Mouse (Mus musculus) midbrain, embryonic 13.5 days (tissue): Measurements from ENCODE around the gene Cgn. TPM values are rescaled to one million over a fixed set of nuclear protein-coding genes. Genes with fewer than 3 reads are reported as not detected.

ENCODE experiments used
- ATAC-seq: fragments of 200-750 bp; cut with Nextera tagmentation; 2 replicates; pipeline ENCODE4 v1.8.0; 2017; ENCODE audit warnings: mild to moderate bottlenecking, moderate TSS enrichment, moderate library complexity
- H3K27ac ChIP-seq: fragments of 300-500 bp; sonication (generic); 2 replicates; pipeline ENCODE4 v1.5.1; 2015; ENCODE audit warnings: inconsistent platforms, mild to moderate bottlenecking, moderate library complexity
- H3K27me3 ChIP-seq: fragments of 300-500 bp; sonication (generic); 2 replicates; pipeline ENCODE4 v1.6.1; 2015; ENCODE audit warnings: mild to moderate bottlenecking, inconsistent platforms
- H3K36me3 ChIP-seq: fragments of 300-500 bp; sonication (generic); 2 replicates; pipeline ENCODE4 v1.6.1; 2015; ENCODE audit warnings: mild to moderate bottlenecking, inconsistent platforms
- H3K4me1 ChIP-seq: fragments of 300-500 bp; sonication (generic); replicated peaks from 2 replicates; pipeline ENCODE4 v1.6.1; 2015; ENCODE audit warnings: inconsistent platforms
- H3K4me2 ChIP-seq: fragments of 300-500 bp; sonication (generic); replicated peaks from 2 replicates; pipeline ENCODE4 v1.6.1; 2015; ENCODE audit warnings: moderate library complexity, mild to moderate bottlenecking, inconsistent platforms
- H3K4me3 ChIP-seq: fragments of 300-500 bp; sonication (generic); replicated peaks from 2 replicates; pipeline ENCODE4 v1.5.1; 2015; ENCODE audit warnings: mild to moderate bottlenecking, inconsistent platforms
- H3K9ac ChIP-seq: fragments of 300-500 bp; sonication (generic); replicated peaks from 2 replicates; pipeline ENCODE4 v1.6.1; 2015; ENCODE audit warnings: mild to moderate bottlenecking, inconsistent platforms
- H3K9me3 ChIP-seq: fragments of 300-500 bp; sonication (generic); 2 replicates; pipeline ENCODE4 v1.6.1; 2016; ENCODE audit warnings: mild to moderate bottlenecking, inconsistent platforms
- WGBS: fragments of 180-500 bp; shearing (Covaris S2); methylation state at CpG from one replicate; pipeline ENCODE4 v1.1.7; 2015; 5-methylcytosine and 5-hydroxymethylcytosine counted together
- polyA plus RNA-seq: library from polyadenylated mRNA; unstranded; fragments of >200 nt; fragmentation: Nextera tagmentation; extraction: Ambion mirVana; gene quantifications from 2 replicates; pipeline ENCODE4 v1.2.1, GENCODE M21; 2015

Cgn gene
- polyA plus RNA-seq, result 5.3 and 6.0 TPM in 2 replicates

GRCm38 (mm10) chr3:94786367-94786835 is at the start of gene Cgn:
TSS of gene Cgn (minus strand) at chr3:94786492.
- H3K36me3 ChIP-seq, result no peaks in the 10 kb centered on the region
- H3K9me3 ChIP-seq, result no peaks in the 10 kb centered on the region
- H3K4me1 ChIP-seq, result peaks cover 21% of the 10 kb centered on the region
- H3K9ac ChIP-seq, result peak within 1 kb of the TSS; percentile 76
- H3K27me3 ChIP-seq, result peaks cover 6% of the 10 kb centered on the region; the same call in 1 of the 2 replicates
- peak within 1 kb of the TSS; percentile 88 for H3K4me2 ChIP-seq
- peak; percentile 96 for ATAC-seq
- peak within 1 kb of the TSS; percentile 87 for H3K27ac ChIP-seq
- under 1% methylated on average over 35 of the region's 35 CpGs for WGBS
- peak within 1 kb of the TSS; percentile 56 for H3K4me3 ChIP-seq

GRCm38 (mm10) chr3:94835396-94835795 is 49.1 kb upstream of the Cgn start:
- Histone ChIP-seq H3K27me3 (no peaks in the 10 kb centered on the region), H3K4me2 (no peak overlapping the region), H3K9ac (no peak overlapping the region), H3K4me3 (no peak overlapping the region), H3K36me3 (no peaks in the 10 kb centered on the region), H3K9me3 (no peaks in the 10 kb centered on the region), H3K27ac (no peak overlapping the region), H3K4me1 (peaks cover 23% of the 10 kb centered on the region)
- no peak for ATAC-seq
- 87% methylated on average over 3 of the region's 3 CpGs for WGBS

GRCm38 (mm10) chr3:94833358-94833757 is 47.1 kb upstream of the Cgn start:
- H3K4me1 ChIP-seq, result peaks cover 5% of the 10 kb centered on the region
- no peak overlapping the region for H3K4me3 ChIP-seq
- H3K27ac ChIP-seq, result no peak overlapping the region
- no peaks in the 10 kb centered on the region for H3K27me3 ChIP-seq
- H3K9ac ChIP-seq, result no peak overlapping the region
- no peak overlapping the region for H3K4me2 ChIP-seq
- ATAC-seq, result no peak
- H3K9me3 ChIP-seq, result no peaks in the 10 kb centered on the region
- H3K36me3 ChIP-seq, result no peaks in the 10 kb centered on the region

- Histone ChIP-seq H3K4me3 (no peak overlapping the region), H3K36me3 (no peaks in the 10 kb centered on the region), H3K9me3 (no peaks in the 10 kb centered on the region), H3K27me3 (no peaks in the 10 kb centered on the region), H3K4me1 (peaks cover 5% of the 10 kb centered on the region), H3K27ac (no peak overlapping the region), H3K4me2 (no peak overlapping the region), H3K9ac (no peak overlapping the region)
- WGBS, result 86% methylated on average over 5 of the region's 5 CpGs
- no peak for ATAC-seq
Measured at GRCm38 (mm10) chr3:94832701-94833100, 46.4 kb upstream of the Cgn start.

GRCm38 (mm10) chr3:94832100-94832499 is 45.8 kb upstream of the Cgn start:
- ATAC-seq, result no peak
- 17% methylated on average over 9 of the region's 9 CpGs for WGBS
- H3K4me2 ChIP-seq, result no peak overlapping the region
- no peaks in the 10 kb centered on the region for H3K36me3 ChIP-seq
- H3K9ac ChIP-seq, result no peak overlapping the region
- peaks cover 5% of the 10 kb centered on the region for H3K4me1 ChIP-seq
- H3K9me3 ChIP-seq, result no peaks in the 10 kb centered on the region
- H3K4me3 ChIP-seq, result no peak overlapping the region
- H3K27me3 ChIP-seq, result no peaks in the 10 kb centered on the region
- no peak overlapping the region for H3K27ac ChIP-seq

GRCm38 (mm10) chr3:94824110-94824509 is 37.8 kb upstream of the Cgn start:
- Histone ChIP-seq H3K4me2 (no peak overlapping the region), H3K27ac (no peak overlapping the region), H3K4me3 (no peak overlapping the region), H3K36me3 (no peaks in the 10 kb centered on the region), H3K4me1 (peaks cover 8% of the 10 kb centered on the region; the same call in 1 of the 2 replicates), H3K9me3 (no peaks in the 10 kb centered on the region), H3K27me3 (no peaks in the 10 kb centered on the region), H3K9ac (no peak overlapping the region)
- ATAC-seq, result no peak
- 74% methylated on average over 3 of the region's 3 CpGs for WGBS

GRCm38 (mm10) chr3:94822082-94822481 is 35.8 kb upstream of the Cgn start:
- Histone ChIP-seq H3K4me1 (peaks cover 8% of the 10 kb centered on the region; the same call in 1 of the 2 replicates), H3K4me2 (peak overlapping the region; percentile 61), H3K9ac (no peak overlapping the region; the same call in 1 of the 2 replicates), H3K9me3 (no peaks in the 10 kb centered on the region), H3K27ac (peak overlapping the region; percentile 91; the same call in 1 of the 2 replicates), H3K36me3 (no peaks in the 10 kb centered on the region), H3K4me3 (peak overlapping the region; percentile 66), H3K27me3 (no peaks in the 10 kb centered on the region)
- WGBS, result 86% methylated on average over 4 of the region's 4 CpGs
- no peak for ATAC-seq

- no peaks in the 10 kb centered on the region for H3K27me3 ChIP-seq
- peak; percentile 80 for ATAC-seq
- H3K9me3 ChIP-seq, result no peaks in the 10 kb centered on the region
- H3K4me2 ChIP-seq, result peak overlapping the region; percentile 61
- WGBS, result under 1% methylated on average over 31 of the region's 31 CpGs
- H3K4me1 ChIP-seq, result peaks cover 8% of the 10 kb centered on the region; the same call in 1 of the 2 replicates
- H3K27ac ChIP-seq, result peak overlapping the region; percentile 91
- H3K9ac ChIP-seq, result peak overlapping the region; percentile 81
- H3K4me3 ChIP-seq, result peak overlapping the region; percentile 66
- no peaks in the 10 kb centered on the region for H3K36me3 ChIP-seq
Measured at GRCm38 (mm10) chr3:94821008-94821638, 34.8 kb upstream of the Cgn start.

- ATAC-seq, result no peak
- Histone ChIP-seq H3K4me2 (no peak overlapping the region), H3K4me3 (no peak overlapping the region), H3K36me3 (no peaks in the 10 kb centered on the region), H3K27ac (no peak overlapping the region), H3K4me1 (peaks cover 8% of the 10 kb centered on the region; the same call in 1 of the 2 replicates), H3K9ac (no peak overlapping the region), H3K9me3 (no peaks in the 10 kb centered on the region), H3K27me3 (no peaks in the 10 kb centered on the region)
- 60% methylated on average over 24 of the region's 24 CpGs for WGBS
Measured at GRCm38 (mm10) chr3:94819452-94820425, 33.4 kb upstream of the Cgn start.

- 86% methylated on average over 2 of the region's 2 CpGs for WGBS
- H3K9ac ChIP-seq, result no peak overlapping the region
- no peaks in the 10 kb centered on the region for H3K27me3 ChIP-seq
- H3K4me2 ChIP-seq, result no peak overlapping the region
- H3K27ac ChIP-seq, result no peak overlapping the region
- no peaks in the 10 kb centered on the region for H3K36me3 ChIP-seq
- no peak overlapping the region for H3K4me3 ChIP-seq
- ATAC-seq, result no peak
- no peaks in the 10 kb centered on the region for H3K9me3 ChIP-seq
- H3K4me1 ChIP-seq, result peaks cover 8% of the 10 kb centered on the region; the same call in 1 of the 2 replicates
Measured at GRCm38 (mm10) chr3:94817731-94818130, 31.4 kb upstream of the Cgn start.

- Histone ChIP-seq H3K9ac (no peak overlapping the region), H3K36me3 (no peaks in the 10 kb centered on the region), H3K27ac (no peak overlapping the region), H3K9me3 (no peaks in the 10 kb centered on the region), H3K27me3 (no peaks in the 10 kb centered on the region), H3K4me2 (no peak overlapping the region), H3K4me1 (0 out of 2 replicates have a peak, but pooled peaks cover 3% of the 10 kb centered on the region), H3K4me3 (no peak overlapping the region)
- no peak for ATAC-seq
Measured at GRCm38 (mm10) chr3:94815603-94816002, 29.3 kb upstream of the Cgn start.

GRCm38 (mm10) chr3:94814663-94815062 is 28.4 kb upstream of the Cgn start:
- Histone ChIP-seq H3K9me3 (no peaks in the 10 kb centered on the region), H3K9ac (no peak overlapping the region), H3K4me1 (no peaks in the 10 kb centered on the region), H3K27me3 (no peaks in the 10 kb centered on the region), H3K4me2 (no peak overlapping the region), H3K4me3 (no peak overlapping the region), H3K27ac (no peak overlapping the region), H3K36me3 (no peaks in the 10 kb centered on the region)
- 80% methylated on average over 4 of the region's 4 CpGs for WGBS
- ATAC-seq, result no peak
